Mouse (Mus musculus) thymus, adult 2 months (tissue): ENCODE results near the gene Rpusd1. TPM values are rescaled to one million over a fixed set of nuclear protein-coding genes. Genes with fewer than 3 reads are reported as not detected.

Experiments used
- DNase-seq: peaks from one replicate; pipeline ENCODE4 v3.0.0; 2021
- H3K27ac ChIP-seq: fragments of 200-500 bp; 2 replicates; pipeline ENCODE4 v1.5.1; 2012; ENCODE audit warnings: low read length, control low read depth; ENCODE audit not compliant: control insufficient read depth, insufficient read depth
- H3K27me3 ChIP-seq: fragments of 200-500 bp; 2 replicates; pipeline ENCODE4 v1.6.1; 2012; ENCODE audit warnings: mild to moderate bottlenecking, low read length, moderate library complexity, mixed read lengths; ENCODE audit not compliant: control insufficient read depth, insufficient read depth
- H3K36me3 ChIP-seq: fragments of 200-500 bp; 2 replicates; pipeline ENCODE4 v1.6.1; 2012; ENCODE audit warnings: mild to moderate bottlenecking, low read length, moderate library complexity; ENCODE audit not compliant: control insufficient read depth, insufficient read depth
- H3K4me1 ChIP-seq: fragments of 200-500 bp; replicated peaks from 2 replicates; pipeline ENCODE4 v1.6.1; 2012; ENCODE audit warnings: low read length; ENCODE audit not compliant: control insufficient read depth, insufficient read depth
- H3K4me3 ChIP-seq: fragments of 200-500 bp; 2 replicates; pipeline ENCODE4 v1.5.1; 2012; ENCODE audit warnings: mild to moderate bottlenecking, low read length, control low read depth, moderate library complexity; ENCODE audit not compliant: control insufficient read depth, insufficient read depth
- CTCF ChIP-seq: fragments of 200-500 bp; IDR thresholded peaks from 2 replicates; pipeline ENCODE4 v1.5.1; 2012; ENCODE audit warnings: mild to moderate bottlenecking, control low read depth, low read length, moderate library complexity, borderline replicate concordance; ENCODE audit not compliant: control insufficient read depth, poor library complexity, insufficient read depth; ENCODE audit errors: extremely low read depth
- POLR2A ChIP-seq: fragments of 200-500 bp; IDR thresholded peaks from 2 replicates; pipeline ENCODE4 v1.6.1; 2012; ENCODE audit warnings: mild to moderate bottlenecking, low read length, control low read depth, moderate library complexity; ENCODE audit not compliant: control insufficient read depth, poor library complexity, insufficient read depth; ENCODE audit errors: extremely low read depth
- WGBS: fragments of 180-500 bp; shearing (Covaris S2); methylation state at CpG from one replicate; pipeline ENCODE4 v1.1.7; 2018; 5-methylcytosine and 5-hydroxymethylcytosine counted together
- polyA plus RNA-seq: library from polyadenylated mRNA; depleted of rRNA; stranded (reverse); fragments of >200 nt; gene quantifications from 2 replicates; pipeline ENCODE4 v1.2.3, GENCODE M21; 2012

Gene Rpusd1
- polyA plus RNA-seq, 1 experiment, result 68.6 TPM

DNA sequence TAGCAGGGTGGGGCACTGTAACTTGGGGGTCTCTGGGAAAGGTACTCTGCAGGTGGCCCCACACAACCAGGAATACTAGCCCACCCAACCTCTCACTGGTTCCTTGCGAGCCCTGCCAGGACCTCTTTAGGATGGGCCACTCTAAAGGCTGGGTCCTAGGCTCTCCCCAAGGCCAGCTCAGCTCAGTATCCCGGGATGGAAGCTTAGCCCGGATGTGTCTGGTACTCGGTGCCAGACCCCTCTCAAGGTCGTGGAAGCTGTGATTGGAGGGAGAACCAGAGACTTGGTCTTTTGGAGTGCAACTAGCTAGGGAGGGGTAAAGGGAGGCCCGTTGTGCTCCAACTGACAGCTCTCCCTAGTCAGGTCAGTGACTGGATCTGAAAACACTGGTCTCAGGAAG, 9.8 kb upstream of the Rpusd1 start:
- Histone ChIP-seq H3K4me3 (no peak overlapping the region), H3K27ac (no peak overlapping the region), H3K27me3 (peaks cover 2% of the 10 kb centered on the region; the same call in 1 of the 2 replicates), H3K4me1 (no peaks in the 10 kb centered on the region), H3K36me3 (no peaks in the 10 kb centered on the region)
- no peak for DNase-seq
- TF ChIP-seq CTCF, result no peak
- TF ChIP-seq POLR2A, result no peak
- WGBS, result 24% methylated on average over 6 of the region's 6 CpGs

GRCm38 (mm10) chr17:25721476-25721875, 6.0 kb upstream of the Rpusd1 start:
- Histone ChIP-seq H3K4me3 (no peak overlapping the region), H3K4me1 (peaks cover 3% of the 10 kb centered on the region; the same call in 1 of the 2 replicates), H3K36me3 (no peaks in the 10 kb centered on the region), H3K27ac (no peak overlapping the region), H3K27me3 (no peaks in the 10 kb centered on the region)
- DNase-seq, result no peak
- TF ChIP-seq CTCF (no peak), POLR2A (no peak)
- WGBS, result 98% methylated on average over 5 of the region's 5 CpGs

- Histone ChIP-seq H3K4me1 (peaks cover 16% of the 10 kb centered on the region), H3K4me3 (no peak overlapping the region), H3K27me3 (no peaks in the 10 kb centered on the region), H3K27ac (no peak overlapping the region), H3K36me3 (no peaks in the 10 kb centered on the region)
- WGBS, result 98% methylated on average over 19 of the region's 19 CpGs
- TF ChIP-seq CTCF, result no peak
- no peak for TF ChIP-seq POLR2A
- no peak for DNase-seq
Measured at GRCm38 (mm10) chr17:25723470-25723869, 4.0 kb upstream of the Rpusd1 start.

DNA sequence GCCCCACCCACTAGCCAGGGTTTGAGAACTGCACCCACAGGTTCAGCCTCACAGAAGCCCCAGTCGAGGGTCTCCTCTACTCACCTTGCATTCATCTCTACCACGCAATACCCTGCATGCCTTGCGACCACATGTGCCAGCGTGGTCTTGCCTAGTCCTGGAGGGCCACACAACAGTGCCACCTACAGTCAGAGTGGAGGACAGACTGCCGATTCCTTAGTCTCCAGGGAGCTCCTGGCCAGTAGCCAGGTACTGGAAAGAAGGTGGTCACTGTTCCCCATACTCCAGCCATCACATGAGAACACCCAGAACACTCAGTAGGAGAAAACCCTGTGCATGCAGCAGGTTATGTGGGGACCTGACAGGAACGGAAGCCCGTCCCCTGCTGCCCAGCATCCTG, 3.6 kb upstream of the Rpusd1 start:
- TF ChIP-seq CTCF (no peak), POLR2A (no peak)
- DNase-seq, result no peak
- WGBS, result 94% methylated on average over 7 of the region's 7 CpGs
- Histone ChIP-seq H3K4me1 (peaks cover 16% of the 10 kb centered on the region), H3K27ac (no peak overlapping the region), H3K36me3 (no peaks in the 10 kb centered on the region), H3K4me3 (no peak overlapping the region), H3K27me3 (no peaks in the 10 kb centered on the region)

- H3K4me3 ChIP-seq, result no peak overlapping the region
- TF ChIP-seq POLR2A (no peak), CTCF (no peak)
- 92% methylated on average over 6 of the region's 6 CpGs for WGBS
- H3K27me3 ChIP-seq, result no peaks in the 10 kb centered on the region
- no peak overlapping the region for H3K27ac ChIP-seq
- H3K36me3 ChIP-seq, result no peaks in the 10 kb centered on the region
- DNase-seq, result no peak
- H3K4me1 ChIP-seq, result peaks cover 16% of the 10 kb centered on the region
Measured at GRCm38 (mm10) chr17:25725264-25725663, 2.2 kb upstream of the Rpusd1 start.

GRCm38 (mm10) chr17:25728009-25728270, 470 bp downstream of the Rpusd1 start:
- no peak overlapping the region for H3K27ac ChIP-seq
- WGBS, result 23% methylated on average over 4 of the region's 4 CpGs
- H3K36me3 ChIP-seq, result no peaks in the 10 kb centered on the region
- TF ChIP-seq POLR2A (no peak), CTCF (no peak)
- peaks cover 16% of the 10 kb centered on the region for H3K4me1 ChIP-seq
- DNase-seq, result peak; percentile 18
- H3K4me3 ChIP-seq, result peak overlapping the region; percentile 61
- H3K27me3 ChIP-seq, result no peaks in the 10 kb centered on the region

- 38% methylated on average over 2 of the region's 2 CpGs for WGBS
- Histone ChIP-seq H3K4me3 (no peak overlapping the region), H3K27me3 (no peaks in the 10 kb centered on the region), H3K4me1 (peaks cover 8% of the 10 kb centered on the region), H3K27ac (no peak overlapping the region), H3K36me3 (no peaks in the 10 kb centered on the region)
- DNase-seq, result peak; percentile 83
- TF ChIP-seq POLR2A (no peak), CTCF (peak; percentile 88; the same call in 1 of the 2 replicates)
Measured at GRCm38 (mm10) chr17:25732082-25732481, 4.6 kb downstream of the Rpusd1 start.

DNA sequence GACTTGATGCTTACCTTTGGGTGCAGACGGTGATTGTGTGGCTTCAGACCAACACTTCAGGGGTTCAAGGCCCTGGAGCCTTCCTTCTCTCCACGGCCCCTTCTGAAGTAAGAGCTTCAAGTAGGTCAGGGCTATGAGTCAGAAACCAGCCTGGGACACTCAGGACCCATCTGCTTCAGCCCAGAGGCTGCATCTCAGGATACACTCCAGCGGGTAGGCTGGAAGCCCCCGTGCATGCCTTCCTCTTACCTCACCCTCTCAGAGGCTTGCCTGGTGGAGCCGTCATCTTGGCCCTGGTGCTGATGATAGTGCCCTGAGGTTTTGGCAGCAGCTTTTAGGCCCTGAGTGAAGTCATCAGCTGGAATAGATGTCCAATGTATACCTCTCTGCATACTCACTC, 7.8 kb downstream of the Rpusd1 start:
- H3K36me3 ChIP-seq, result no peaks in the 10 kb centered on the region
- WGBS, result 90% methylated on average over 5 of the region's 5 CpGs
- no peaks in the 10 kb centered on the region for H3K27me3 ChIP-seq
- TF ChIP-seq CTCF (no peak), POLR2A (no peak)
- no peak overlapping the region for H3K27ac ChIP-seq
- DNase-seq, result no peak
- H3K4me1 ChIP-seq, result no peaks in the 10 kb centered on the region
- H3K4me3 ChIP-seq, result no peak overlapping the region
